Mouse (Mus musculus) liver, embryonic 15.5 days (tissue): ENCODE data around the gene Dscam. TPM values are rescaled to one million over a fixed set of nuclear protein-coding genes. Genes with fewer than 3 reads are reported as not detected.

Experiments used
- ATAC-seq: fragments of 200-750 bp; cut with Nextera tagmentation; 2 replicates; pipeline ENCODE4 v1.8.0; 2017; ENCODE audit warnings: moderate number of reproducible peaks, mild to moderate bottlenecking, moderate library complexity; ENCODE audit not compliant: insufficient read depth
- H3K27ac ChIP-seq: fragments of 300-500 bp; sonication (generic); replicated peaks from 2 replicates; pipeline ENCODE4 v1.5.1; 2015; ENCODE audit warnings: mild to moderate bottlenecking, inconsistent platforms
- H3K27me3 ChIP-seq: fragments of 300-500 bp; sonication (generic); 2 replicates; pipeline ENCODE4 v1.6.1; 2015; ENCODE audit warnings: mild to moderate bottlenecking, inconsistent platforms
- H3K36me3 ChIP-seq: fragments of 300-500 bp; sonication (generic); replicated peaks from 2 replicates; pipeline ENCODE4 v1.6.1; 2015; ENCODE audit warnings: moderate library complexity, mild to moderate bottlenecking, inconsistent platforms
- H3K4me1 ChIP-seq: fragments of 300-500 bp; sonication (generic); replicated peaks from 2 replicates; pipeline ENCODE4 v1.6.1; 2015; ENCODE audit warnings: inconsistent platforms
- H3K4me2 ChIP-seq: fragments of 300-500 bp; sonication (generic); 2 replicates; pipeline ENCODE4 v1.6.1; 2015; ENCODE audit warnings: moderate library complexity, mild to moderate bottlenecking, inconsistent platforms
- H3K4me3 ChIP-seq: fragments of 300-500 bp; sonication (generic); replicated peaks from 2 replicates; pipeline ENCODE4 v1.5.1; 2015; ENCODE audit warnings: mild to moderate bottlenecking, inconsistent platforms
- H3K9ac ChIP-seq: fragments of 300-500 bp; sonication (generic); 2 replicates; pipeline ENCODE4 v1.6.1; 2015; ENCODE audit warnings: moderate library complexity, mild to moderate bottlenecking, inconsistent platforms
- H3K9me3 ChIP-seq: fragments of 300-500 bp; sonication (generic); replicated peaks from 2 replicates; pipeline ENCODE4 v1.6.1; 2016; ENCODE audit warnings: inconsistent platforms
- WGBS: fragments of 180-500 bp; shearing (Covaris S2); methylation state at CpG from one replicate; pipeline ENCODE4 v1.1.7; 2015; ENCODE audit warnings: mixed read lengths; ENCODE audit not compliant: insufficient replicate concordance; 5-methylcytosine and 5-hydroxymethylcytosine counted together
- polyA plus RNA-seq: library from polyadenylated mRNA; unstranded; fragments of >200 nt; fragmentation: Nextera tagmentation; extraction: Ambion mirVana; gene quantifications from 2 replicates; pipeline ENCODE4 v1.2.1, GENCODE M21; 2015

Gene Dscam
- polyA plus RNA-seq, 1 experiment from 2014 or later = not detected

DNA sequence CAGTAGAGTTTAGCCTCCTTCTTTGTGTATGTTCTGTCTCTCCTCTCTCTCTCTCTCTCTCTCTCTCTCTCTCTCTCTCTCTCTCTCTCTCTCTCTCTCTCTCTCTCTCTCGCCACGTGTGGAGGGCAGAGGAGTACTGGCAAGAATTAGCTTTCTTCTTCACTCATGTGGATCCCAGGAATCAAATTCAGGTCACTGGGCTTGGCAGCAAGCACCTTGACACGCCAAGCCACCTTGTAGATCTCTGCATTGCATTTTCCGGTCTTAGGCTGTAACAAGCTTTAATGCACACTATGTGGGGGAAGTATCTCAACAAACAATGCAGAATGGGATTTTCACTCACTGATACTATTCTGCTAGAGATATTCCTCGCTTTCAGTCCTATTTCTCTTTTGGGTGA lies 449.9 kb downstream of the Dscam start:
- no peak overlapping the region for H3K4me2 ChIP-seq
- no peak for ATAC-seq
- no peaks in the 10 kb centered on the region for H3K4me1 ChIP-seq
- H3K27me3 ChIP-seq = no peaks in the 10 kb centered on the region
- WGBS = 42% methylated on average over 5 of the region's 5 CpGs
- H3K27ac ChIP-seq = no peak overlapping the region
- H3K9me3 ChIP-seq = no peaks in the 10 kb centered on the region
- H3K4me3 ChIP-seq = no peak overlapping the region
- no peaks in the 10 kb centered on the region for H3K36me3 ChIP-seq
- no peak overlapping the region for H3K9ac ChIP-seq

DNA sequence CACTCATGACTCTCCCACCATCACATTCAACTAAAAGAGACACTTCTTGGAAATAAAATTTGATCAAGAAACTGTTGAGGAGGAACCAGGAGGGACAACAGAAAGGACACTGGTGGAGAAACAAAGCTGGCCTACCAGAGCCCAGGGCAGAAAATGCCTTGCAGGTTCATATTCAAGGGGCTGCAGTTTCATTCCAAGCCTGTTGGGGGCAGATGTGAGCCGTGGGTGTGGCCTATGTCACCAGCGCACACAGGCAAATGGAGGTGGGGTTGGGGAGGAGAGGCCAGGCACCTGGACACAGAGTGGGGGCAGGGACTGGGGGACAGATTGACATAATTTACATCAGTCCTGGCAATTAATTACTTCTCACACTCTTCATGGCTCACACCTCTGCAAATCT lies 452.3 kb downstream of the Dscam start:
- 0% methylated on average over 2 of the region's 2 CpGs for WGBS
- H3K9me3 ChIP-seq = no peaks in the 10 kb centered on the region
- ATAC-seq = no peak
- H3K4me3 ChIP-seq = no peak overlapping the region
- no peaks in the 10 kb centered on the region for H3K36me3 ChIP-seq
- H3K4me1 ChIP-seq = no peaks in the 10 kb centered on the region
- no peak overlapping the region for H3K9ac ChIP-seq
- no peak overlapping the region for H3K27ac ChIP-seq
- no peak overlapping the region for H3K4me2 ChIP-seq
- H3K27me3 ChIP-seq = no peaks in the 10 kb centered on the region

DNA sequence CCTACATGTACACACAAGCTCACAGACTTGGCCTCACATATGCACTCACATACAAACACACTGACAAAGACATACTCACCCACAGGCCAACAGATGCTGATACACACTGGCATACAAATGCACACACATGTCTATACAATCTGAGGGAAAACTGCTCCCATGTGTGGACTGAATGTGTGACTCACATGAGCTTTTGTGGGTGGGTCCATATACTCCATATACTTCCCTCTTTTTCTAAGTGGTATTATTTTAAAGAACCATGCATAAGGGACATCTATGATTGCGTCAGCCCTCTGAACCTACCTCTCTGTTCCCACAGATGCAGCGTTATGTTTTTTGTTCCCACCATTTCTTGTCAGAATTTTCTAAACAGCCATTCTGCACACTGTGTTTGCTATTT lies 453.9 kb downstream of the Dscam start:
- no peak for ATAC-seq
- no peak overlapping the region for H3K4me2 ChIP-seq
- no peaks in the 10 kb centered on the region for H3K9me3 ChIP-seq
- no peak overlapping the region for H3K27ac ChIP-seq
- H3K4me3 ChIP-seq = no peak overlapping the region
- H3K4me1 ChIP-seq = no peaks in the 10 kb centered on the region
- WGBS = 62% methylated on average over 2 of the region's 2 CpGs
- no peaks in the 10 kb centered on the region for H3K27me3 ChIP-seq
- no peak overlapping the region for H3K9ac ChIP-seq
- no peaks in the 10 kb centered on the region for H3K36me3 ChIP-seq

DNA sequence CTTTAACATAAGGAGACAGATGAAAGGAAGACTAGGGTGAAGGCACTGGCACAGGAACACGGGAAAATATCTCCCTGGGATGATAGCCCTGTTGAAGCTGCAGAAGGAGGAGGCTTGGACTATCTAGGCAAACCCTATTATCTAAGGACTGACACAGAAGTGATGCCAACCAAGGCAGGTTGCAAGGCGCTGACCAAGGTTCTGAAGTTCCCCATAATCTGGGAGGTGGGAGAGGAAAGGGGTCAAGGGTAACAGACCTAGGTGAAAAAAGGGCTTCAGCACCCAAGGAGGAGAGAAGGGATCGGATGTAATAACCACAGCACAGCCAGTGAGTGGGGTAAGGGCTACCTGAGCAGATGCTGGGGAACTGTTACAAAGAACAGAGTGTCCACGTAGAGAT lies 458.6 kb downstream of the Dscam start:
- H3K9me3 ChIP-seq = no peaks in the 10 kb centered on the region
- no peak for ATAC-seq
- H3K27ac ChIP-seq = no peak overlapping the region
- H3K9ac ChIP-seq = no peak overlapping the region
- H3K27me3 ChIP-seq = no peaks in the 10 kb centered on the region
- no peaks in the 10 kb centered on the region for H3K36me3 ChIP-seq
- H3K4me1 ChIP-seq = no peaks in the 10 kb centered on the region
- 32% methylated on average over 4 of the region's 4 CpGs for WGBS
- no peak overlapping the region for H3K4me2 ChIP-seq
- no peak overlapping the region for H3K4me3 ChIP-seq

DNA sequence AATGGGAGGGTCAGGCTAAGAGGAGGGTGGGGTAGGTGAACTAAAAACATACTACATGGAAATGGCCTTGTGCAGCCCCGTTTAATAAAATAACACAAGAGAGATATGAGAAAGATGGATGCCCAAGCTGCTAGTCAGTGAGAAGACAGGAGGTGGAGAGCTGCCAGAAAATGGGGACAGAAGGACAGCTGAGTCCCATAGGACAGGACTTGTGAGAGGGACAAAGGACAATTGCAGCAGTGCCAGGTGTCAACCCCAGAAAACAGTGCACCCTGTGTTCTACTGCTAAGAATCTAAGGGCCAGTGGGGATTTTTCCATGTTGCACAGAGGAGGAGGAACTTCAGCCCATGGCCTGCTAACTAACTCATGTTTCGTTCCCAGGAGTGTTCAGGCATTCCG lies 470.0 kb downstream of the Dscam start:
- no peak for ATAC-seq
- H3K4me1 ChIP-seq = no peaks in the 10 kb centered on the region
- no peaks in the 10 kb centered on the region for H3K9me3 ChIP-seq
- no peak overlapping the region for H3K4me2 ChIP-seq
- WGBS = 63% methylated on average over 3 of the region's 3 CpGs
- H3K9ac ChIP-seq = no peak overlapping the region
- H3K36me3 ChIP-seq = no peaks in the 10 kb centered on the region
- no peaks in the 10 kb centered on the region for H3K27me3 ChIP-seq
- no peak overlapping the region for H3K4me3 ChIP-seq
- H3K27ac ChIP-seq = no peak overlapping the region

DNA sequence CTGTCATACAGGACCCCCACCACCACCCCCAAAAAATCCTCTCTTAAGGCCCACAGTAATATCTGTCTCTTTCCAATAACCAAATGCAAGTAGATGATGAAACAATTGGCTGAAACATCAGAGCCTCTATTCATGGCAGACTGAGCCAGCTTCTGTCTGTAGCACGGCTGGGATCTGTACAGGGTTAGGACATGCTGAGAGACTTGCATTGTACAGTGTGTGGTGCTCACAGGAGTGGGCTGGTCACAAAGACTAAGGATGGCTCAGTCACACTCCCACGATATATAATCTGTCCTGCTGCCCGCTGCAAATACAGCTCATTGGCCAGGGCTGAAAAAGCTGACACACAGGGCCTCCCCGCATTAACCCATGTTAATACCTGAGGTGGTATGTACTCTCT lies 474.7 kb downstream of the Dscam start:
- 59% methylated on average over 4 of the region's 4 CpGs for WGBS

DNA sequence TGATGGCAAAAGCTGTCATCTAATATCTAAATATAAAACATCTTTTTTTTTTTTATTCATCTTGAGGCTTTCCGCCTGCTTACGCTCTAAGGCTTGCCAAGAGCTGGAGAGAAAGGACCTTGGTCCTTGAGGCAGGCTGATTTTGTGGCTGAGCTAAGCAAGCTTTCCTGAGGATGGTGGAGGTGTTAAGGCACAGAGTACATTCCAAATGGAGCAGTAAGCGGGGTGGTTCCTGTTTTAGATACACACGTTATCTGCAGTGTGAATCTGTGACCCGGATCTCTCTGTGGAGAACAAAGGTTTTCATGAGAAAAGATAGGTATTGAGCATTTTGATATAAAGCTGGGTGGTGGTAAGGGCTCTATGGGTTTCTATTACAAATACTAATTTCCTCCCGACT lies 479.0 kb downstream of the Dscam start:
- ATAC-seq = no peak
- 62% methylated on average over 6 of the region's 6 CpGs for WGBS
- Histone ChIP-seq H3K4me3 (no peak overlapping the region), H3K9ac (no peak overlapping the region), H3K4me1 (no peaks in the 10 kb centered on the region), H3K27me3 (no peaks in the 10 kb centered on the region), H3K27ac (no peak overlapping the region), H3K36me3 (no peaks in the 10 kb centered on the region), H3K4me2 (no peak overlapping the region), H3K9me3 (no peaks in the 10 kb centered on the region)

More for the DNA sequence above, 474.7 kb downstream of the Dscam start:
- H3K27ac ChIP-seq = no peak overlapping the region
- no peaks in the 10 kb centered on the region for H3K4me1 ChIP-seq
- no peak overlapping the region for H3K4me3 ChIP-seq
- H3K27me3 ChIP-seq = no peaks in the 10 kb centered on the region
- H3K9ac ChIP-seq = no peak overlapping the region
- no peak for ATAC-seq
- H3K36me3 ChIP-seq = no peaks in the 10 kb centered on the region
- no peaks in the 10 kb centered on the region for H3K9me3 ChIP-seq
- no peak overlapping the region for H3K4me2 ChIP-seq

DNA sequence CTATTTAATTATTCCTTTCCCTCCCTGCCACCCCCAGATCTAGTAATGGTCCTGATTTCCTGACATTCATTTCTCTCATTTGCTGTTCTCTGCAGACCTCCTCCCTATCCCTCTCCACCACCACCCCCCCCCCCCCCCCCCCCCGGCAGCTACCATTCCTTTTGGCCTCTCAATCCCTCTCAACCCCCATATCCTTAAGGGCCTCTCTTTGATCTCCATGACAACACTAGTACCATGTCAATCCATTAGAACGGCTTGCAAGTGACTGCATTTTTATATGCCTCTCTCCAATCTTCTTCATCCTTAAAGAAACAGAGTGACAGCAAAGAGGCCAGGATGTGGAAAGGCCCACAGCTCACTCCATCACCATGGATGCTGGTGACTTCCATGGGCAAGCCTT lies 480.5 kb downstream of the Dscam start:
- Histone ChIP-seq H3K27ac (no peak overlapping the region), H3K27me3 (no peaks in the 10 kb centered on the region), H3K36me3 (no peaks in the 10 kb centered on the region), H3K4me2 (no peak overlapping the region), H3K9me3 (no peaks in the 10 kb centered on the region), H3K9ac (no peak overlapping the region), H3K4me3 (no peak overlapping the region), H3K4me1 (no peaks in the 10 kb centered on the region)
- ATAC-seq = no peak
- 15% methylated on average over 2 of the region's 2 CpGs for WGBS

DNA sequence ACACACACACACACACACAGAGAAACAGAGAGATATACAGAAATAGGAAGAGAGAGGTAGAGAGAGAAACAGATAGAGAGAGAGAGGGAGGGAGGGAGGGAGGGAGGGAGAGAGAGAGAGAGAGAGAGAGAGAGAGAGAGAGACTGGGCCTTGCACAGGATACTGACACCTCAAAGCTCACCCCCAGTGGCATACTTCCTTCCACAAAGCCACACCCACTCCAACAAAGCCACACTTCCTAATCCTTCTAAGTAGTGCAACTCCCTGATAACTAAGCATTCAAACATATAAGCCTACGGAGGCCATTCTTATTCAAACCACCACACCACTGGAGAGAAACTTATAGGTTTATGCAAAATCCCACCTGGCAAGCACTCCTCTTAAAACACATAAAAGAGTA lies 481.1 kb downstream of the Dscam start:
- Histone ChIP-seq H3K36me3 (no peaks in the 10 kb centered on the region), H3K4me1 (no peaks in the 10 kb centered on the region), H3K27me3 (no peaks in the 10 kb centered on the region), H3K9me3 (no peaks in the 10 kb centered on the region), H3K9ac (no peak overlapping the region), H3K4me3 (no peak overlapping the region), H3K27ac (no peak overlapping the region), H3K4me2 (no peak overlapping the region)
- no peak for ATAC-seq
- 10% methylated on average over 1 of the region's 1 CpGs for WGBS

DNA sequence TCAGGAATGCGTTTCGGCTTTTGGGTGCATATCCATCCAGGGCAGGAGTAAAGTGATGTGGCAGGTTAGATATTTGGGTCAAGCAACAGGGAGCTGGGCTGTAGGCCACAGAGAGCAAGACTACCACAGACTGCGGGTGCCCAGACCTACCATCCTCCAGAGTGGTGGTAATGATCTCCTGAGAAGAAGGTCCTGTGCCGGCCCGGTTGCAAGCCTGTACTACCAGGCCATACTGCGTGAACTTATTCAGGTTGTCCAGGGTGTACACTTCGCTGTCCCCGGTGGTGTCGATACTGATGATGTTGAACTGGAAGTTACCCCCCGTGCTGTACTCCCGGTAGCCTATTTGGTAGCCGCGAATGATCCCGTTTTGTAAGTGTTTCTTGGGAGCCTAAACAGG lies 485.5 kb downstream of the Dscam start:
- H3K9ac ChIP-seq = no peak overlapping the region
- no peaks in the 10 kb centered on the region for H3K27me3 ChIP-seq
- H3K4me3 ChIP-seq = no peak overlapping the region
- no peak overlapping the region for H3K27ac ChIP-seq
- no peaks in the 10 kb centered on the region for H3K36me3 ChIP-seq
- H3K9me3 ChIP-seq = no peaks in the 10 kb centered on the region
- H3K4me1 ChIP-seq = no peaks in the 10 kb centered on the region
- 82% methylated on average over 14 of the region's 14 CpGs for WGBS
- H3K4me2 ChIP-seq = no peak overlapping the region
- no peak for ATAC-seq

DNA sequence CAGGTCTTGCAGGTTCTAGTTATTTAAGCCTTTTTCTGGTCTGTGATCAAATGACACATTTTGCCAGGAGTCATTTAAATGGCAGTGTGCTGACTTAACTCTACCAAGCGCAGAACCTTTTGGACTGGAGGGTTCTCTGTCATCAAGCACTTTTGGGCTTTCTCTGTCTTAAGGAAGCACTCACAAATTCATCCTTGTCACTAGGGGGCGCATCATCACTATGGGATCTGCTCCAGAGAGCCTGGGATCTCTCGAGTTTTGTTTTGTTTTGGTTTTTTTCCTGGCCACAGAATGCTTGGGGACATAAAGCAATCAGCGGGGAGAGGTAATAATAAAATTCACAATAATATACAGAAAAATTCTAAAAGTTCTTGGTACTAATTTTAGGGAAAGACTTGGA lies 486.0 kb downstream of the Dscam start:
- Histone ChIP-seq H3K4me1 (no peaks in the 10 kb centered on the region), H3K9ac (no peak overlapping the region), H3K27ac (no peak overlapping the region), H3K9me3 (no peaks in the 10 kb centered on the region), H3K4me3 (no peak overlapping the region), H3K4me2 (no peak overlapping the region), H3K36me3 (no peaks in the 10 kb centered on the region), H3K27me3 (no peaks in the 10 kb centered on the region)
- 13% methylated on average over 4 of the region's 4 CpGs for WGBS
- ATAC-seq = no peak

DNA sequence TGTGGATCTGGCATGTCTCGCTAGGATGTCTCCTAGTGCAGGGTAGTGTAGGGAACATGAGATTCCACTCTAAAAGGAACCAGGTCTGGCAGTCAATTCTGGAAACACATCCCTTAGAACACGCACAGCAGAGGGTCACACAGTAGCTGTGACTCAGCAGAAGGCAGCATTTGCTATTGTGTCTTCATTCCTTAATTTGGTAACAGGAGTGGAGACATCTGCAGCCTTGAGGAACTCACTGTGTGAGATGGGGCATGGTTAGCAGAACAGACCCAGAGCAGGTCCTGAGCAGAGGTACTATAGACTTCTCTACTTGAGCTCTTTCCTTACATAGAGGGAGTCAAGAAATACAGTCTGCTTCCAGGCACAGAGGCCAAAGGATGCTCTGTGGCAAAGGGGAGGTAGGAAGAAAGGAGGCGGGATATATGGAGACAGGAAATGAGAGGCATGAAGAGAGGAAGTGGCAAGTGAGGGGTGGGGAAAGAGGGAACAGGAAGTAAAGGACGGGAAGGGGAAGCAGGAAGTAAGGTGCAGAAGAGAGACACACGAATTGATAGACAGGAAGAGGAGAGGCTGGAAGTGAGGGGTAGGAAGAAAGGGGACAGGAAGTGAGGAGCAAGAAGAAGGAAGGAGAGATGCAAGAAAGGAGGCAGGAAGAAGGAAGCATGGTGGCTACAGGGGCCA lies 488.1 kb downstream of the Dscam start:
- Histone ChIP-seq H3K9ac (no peak overlapping the region), H3K9me3 (no peaks in the 10 kb centered on the region), H3K4me3 (no peak overlapping the region), H3K27me3 (no peaks in the 10 kb centered on the region), H3K36me3 (no peaks in the 10 kb centered on the region), H3K4me1 (no peaks in the 10 kb centered on the region), H3K4me2 (no peak overlapping the region), H3K27ac (no peak overlapping the region)
- 34% methylated on average over 5 of the region's 5 CpGs for WGBS
- no peak for ATAC-seq
